Comparison of ENCODE assay signal across 19 mouse cellular contexts in the genomic region with DNA sequence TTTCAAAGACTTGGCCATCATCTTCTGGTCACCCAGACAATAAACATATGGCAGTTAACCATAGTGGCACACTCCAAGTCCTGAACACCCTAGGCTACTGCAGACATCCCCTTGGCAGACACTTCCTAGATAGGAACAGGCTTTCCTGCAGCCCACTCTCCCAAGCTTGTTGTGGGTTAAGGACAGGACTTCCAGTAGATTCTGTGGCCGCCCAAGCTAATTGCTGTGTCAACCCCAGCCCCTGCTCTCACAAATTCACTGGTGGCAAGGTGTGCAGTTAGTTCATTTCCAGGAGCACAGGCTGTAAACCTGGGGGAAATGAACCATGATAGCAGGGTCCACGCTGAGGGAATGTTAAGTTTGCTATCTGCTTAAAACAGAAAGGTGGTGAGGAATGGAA. TPM values are rescaled to one million over a fixed set of nuclear protein-coding genes. Genes with fewer than 3 reads are reported as not detected.
DNase-seq lines count a peak whose midpoint lies in the region; ATAC-seq and TF ChIP-seq lines count a peak whose summit lies in the region.
"Had no signal": no experiment of that assay in that cellular context is flagged by ENCODE, and none has a peak within 500 bp of the region (broad histone marks: within the 10 kb centered on the region; RNA-seq: fewer than 3 reads in every experiment).

No protein-coding gene starts in this region.

- H3K4me2 ChIP-seq in midbrain, embryonic 16.5 days (ENCODE audit: low read length) = no peak overlapping the region
- H3K4me2 ChIP-seq in neural tube, embryonic 11.5 days (ENCODE audit: low read depth) = no peak overlapping the region

- peak; percentile 31 for DNase-seq in gastrocnemius, adult 2 months
- DNase-seq in gastrocnemius, adult 18-20 months (ENCODE audit: low spot score) = no peak
- peak; percentile 18 for DNase-seq in midbrain, embryonic 10.5 days (ENCODE audit: low spot score)
- DNase-seq in heart, postnatal 14 days = peak; percentile 7 to 10
- peak; percentile 16 for DNase-seq in neural tube, embryonic 11.5 days (ENCODE audit: low spot score)
- DNase-seq in urinary bladder, postnatal 4 days (ENCODE audit: low spot score in 2 of 2) = no peak
- no peak for DNase-seq in thymus, postnatal 25 days
- DNase-seq: B cell, adult 2 months; cerebellum, adult 18-20 months; kidney, postnatal 14 days; liver, embryonic 13.5 days; spleen, adult 18-20 months; thymus, postnatal 4 days had no signal

- 48% methylated on average over 2 of the region's 2 CpGs for WGBS in midbrain, embryonic 10.5 days
- WGBS in midbrain, embryonic 16.5 days = 56% methylated on average over 2 of the region's 2 CpGs
- WGBS in neural tube, embryonic 11.5 days = 49% methylated on average over 2 of the region's 2 CpGs

- H3K4me1 ChIP-seq in midbrain, embryonic 10.5 days = peaks cover 22% of the 10 kb centered on the region
- H3K4me1 ChIP-seq in midbrain, embryonic 16.5 days (ENCODE audit: control insufficient read depth, insufficient read depth, low read length) = peaks cover 8% of the 10 kb centered on the region
- peaks cover 4% of the 10 kb centered on the region; the same call in 1 of the 2 replicates for H3K4me1 ChIP-seq in neural tube, embryonic 11.5 days (ENCODE audit: control insufficient read depth, insufficient read depth, low read length)
- H3K4me1 ChIP-seq: liver, embryonic 13.5 days had no signal

- no peak overlapping the region for H3K9ac ChIP-seq in midbrain, embryonic 16.5 days (ENCODE audit: low read depth, low read length)
- H3K9ac ChIP-seq in neural tube, embryonic 11.5 days (ENCODE audit: low read length) = no peak overlapping the region
- H3K9ac ChIP-seq: hindbrain, embryonic 15.5 days; liver, embryonic 13.5 days had no signal

- H3K36me3 ChIP-seq in midbrain, embryonic 10.5 days = no peaks in the 10 kb centered on the region
- no peaks in the 10 kb centered on the region for H3K36me3 ChIP-seq in midbrain, embryonic 16.5 days (ENCODE audit: control insufficient read depth, insufficient read depth, low read length)
- H3K36me3 ChIP-seq in neural tube, embryonic 11.5 days (ENCODE audit: control insufficient read depth, insufficient read depth, low read length) = no peaks in the 10 kb centered on the region
- H3K36me3 ChIP-seq: hindbrain, embryonic 15.5 days; liver, embryonic 13.5 days had no signal

- ATAC-seq in midbrain, embryonic 16.5 days = no peak
- no peak for ATAC-seq in neural tube, embryonic 11.5 days (ENCODE audit: insufficient read depth, low FRiP score, low TSS enrichment)
- ATAC-seq: intestine, postnatal 0 days; Patski had no signal

- no peaks in the 10 kb centered on the region for H3K9me3 ChIP-seq in midbrain, embryonic 10.5 days (replicated peaks)
- no peaks in the 10 kb centered on the region for H3K9me3 ChIP-seq in midbrain, embryonic 16.5 days (replicated peaks; ENCODE audit: control insufficient read depth, low read length, poor library complexity, severe bottlenecking)
- H3K9me3 ChIP-seq in neural tube, embryonic 11.5 days (ENCODE audit: control insufficient read depth, low read length) = no peaks in the 10 kb centered on the region
- H3K9me3 ChIP-seq: hindbrain, embryonic 15.5 days; liver, embryonic 13.5 days had no signal

- peak overlapping the region; percentile 87 for H3K4me3 ChIP-seq in gastrocnemius, adult 2 months
- no peak overlapping the region for H3K4me3 ChIP-seq in midbrain, embryonic 10.5 days
- no peak overlapping the region for H3K4me3 ChIP-seq in midbrain, embryonic 16.5 days (ENCODE audit: low read depth, low read length)
- H3K4me3 ChIP-seq in neural tube, embryonic 11.5 days (ENCODE audit: low read depth, low read length) = no peak overlapping the region
- H3K4me3 ChIP-seq: hindbrain, embryonic 15.5 days; liver, embryonic 13.5 days; megakaryocyte, embryonic 14.5 days had no signal

- intact Hi-C loops in gastrocnemius, adult 2 months (cut with DNase I) = loop anchor here (5.0 to 10.0 kb wide), 3 partner anchors 90 to 488 kb away; no protein-coding TSS in a partner anchor
- intact Hi-C loops in heart, postnatal 14 days (cut with DNase I) = loop anchor here (5.0 to 10.0 kb wide), 3 partner anchors 160 to 338 kb away; no protein-coding TSS in a partner anchor

- peaks cover 66% of the 10 kb centered on the region for H3K27me3 ChIP-seq in midbrain, embryonic 10.5 days (ENCODE audit: low read depth, poor library complexity, severe bottlenecking)
- H3K27me3 ChIP-seq in midbrain, embryonic 16.5 days (ENCODE audit: control insufficient read depth, insufficient read depth, low read depth, low read length) = peaks cover 27% of the 10 kb centered on the region
- peaks cover 35% of the 10 kb centered on the region for H3K27me3 ChIP-seq in neural tube, embryonic 11.5 days (ENCODE audit: control insufficient read depth, insufficient read depth, low read length)

- TF ChIP-seq CTCF in gastrocnemius, adult 2 months (IDR thresholded peaks at IDR 0.05) = no peak

- peak overlapping the region; percentile 92 for H3K27ac ChIP-seq in gastrocnemius, adult 2 months
- no peak overlapping the region for H3K27ac ChIP-seq in midbrain, embryonic 10.5 days (replicated peaks)
- H3K27ac ChIP-seq in midbrain, embryonic 16.5 days (ENCODE audit: low read length) = no peak overlapping the region
- H3K27ac ChIP-seq in neural tube, embryonic 11.5 days (ENCODE audit: low read depth, low read length) = no peak overlapping the region
- H3K27ac ChIP-seq: hindbrain, embryonic 15.5 days; liver, embryonic 13.5 days had no signal

RNA-seq across cellular contexts. Expression of gene Meox2, which starts 1.2 kb away (rescaled TPM):
- total RNA-seq in gastrocnemius, adult 2 months (2021) = 1 to 10 TPM; 8.8 to 9.6 TPM
- total RNA-seq in gastrocnemius, adult 18-20 months (2021) = 10 to 100 TPM in 1 of 2 experiments, 1 to 10 TPM in 1; 4.7 to 10.7 TPM
- polyA plus RNA-seq in midbrain, embryonic 10.5 days (2016; fragmentation: Nextera tagmentation; extraction: Ambion mirVana) = 0.91 and 0.95 TPM in 2 replicates
- polyA plus RNA-seq in midbrain, embryonic 16.5 days (2015; fragmentation: Nextera tagmentation; extraction: Ambion mirVana) = 0.08 and 0.14 TPM in 2 replicates
- 10 to 100 TPM; 18.9 to 21.1 TPM for total RNA-seq in heart, postnatal 14 days (2021)
- polyA plus RNA-seq in neural tube, embryonic 11.5 days (2014; fragmentation: Nextera tagmentation; extraction: Ambion mirVana) = 10.9 and 13.2 TPM in 2 replicates
- polyA plus RNA-seq: cortical plate, adult 2 months; Patski had no signal

Comparison
In these comparisons a context has a peak if more than half of its experiments do, and no peak if none do; other contexts are left out.
1. DNase-seq: peak in gastrocnemius, adult 2 months (single experiment), midbrain, embryonic 10.5 days (single experiment), heart, postnatal 14 days (2 of 2) and neural tube, embryonic 11.5 days (single experiment); none in gastrocnemius, adult 18-20 months (single experiment), urinary bladder, postnatal 4 days (0 of 2) and thymus, postnatal 25 days (single experiment).